11 mouse cellular contexts compared by ENCODE assay signal in genomic region chr9:64507995-64508394, GRCm38 (mm10).
A peak's percentile ranks its signal among the peaks of the same experiment; 100 is the strongest.
DNase-seq lines count a peak whose midpoint lies in the region; ATAC-seq and TF ChIP-seq lines count a peak whose summit lies in the region.
"Had no signal": no experiment of that assay in that cellular context is flagged by ENCODE, and none has a peak within 500 bp of the region (broad histone marks: within the 10 kb centered on the region; RNA-seq: fewer than 3 reads in every experiment).

No protein-coding gene starts in this region.

- 0 out of 2 replicates have a peak, but pooled peaks cover 4% of the 10 kb centered on the region for H3K4me1 ChIP-seq in forebrain, postnatal 0 days (ENCODE audit: insufficient read depth)
- peaks cover 16% of the 10 kb centered on the region for H3K4me1 ChIP-seq in forebrain, embryonic 16.5 days (replicated peaks; ENCODE audit: control insufficient read depth, insufficient read depth, low read length)
- no peaks in the 10 kb centered on the region for H3K4me1 ChIP-seq in liver, postnatal 0 days (ENCODE audit: insufficient read depth)
- no peaks in the 10 kb centered on the region for H3K4me1 ChIP-seq in liver, embryonic 11.5 days (replicated peaks; ENCODE audit: control insufficient read depth, insufficient read depth, low read length)

- H3K27ac ChIP-seq in forebrain, postnatal 0 days (ENCODE audit: low read depth, low read length): no peak overlapping the region
- no peak overlapping the region for H3K27ac ChIP-seq in forebrain, embryonic 16.5 days (ENCODE audit: low read length)
- H3K27ac ChIP-seq in liver, postnatal 0 days (ENCODE audit: low read depth): no peak overlapping the region
- no peak overlapping the region for H3K27ac ChIP-seq in liver, embryonic 11.5 days (ENCODE audit: low read depth, low read length)
- H3K27ac ChIP-seq: hindbrain, embryonic 13.5 days had no signal

- no peak for ATAC-seq in forebrain, postnatal 0 days
- no peak for ATAC-seq in forebrain, embryonic 16.5 days
- ATAC-seq in liver, postnatal 0 days: no peak
- no peak for ATAC-seq in liver, embryonic 11.5 days (replicated peaks; ENCODE audit: low FRiP score)

- no peaks in the 10 kb centered on the region for H3K27me3 ChIP-seq in forebrain, postnatal 0 days (ENCODE audit: insufficient read depth, low read length)
- H3K27me3 ChIP-seq in forebrain, embryonic 16.5 days (replicated peaks; ENCODE audit: control insufficient read depth, insufficient read depth, low read length): no peaks in the 10 kb centered on the region
- H3K27me3 ChIP-seq in liver, postnatal 0 days (ENCODE audit: insufficient read depth, low read length): no peaks in the 10 kb centered on the region
- peaks cover 7% of the 10 kb centered on the region; the same call in 1 of the 2 replicates for H3K27me3 ChIP-seq in liver, embryonic 11.5 days (replicated peaks; ENCODE audit: control insufficient read depth, insufficient read depth, low read length)

- DNase-seq in forebrain, postnatal 0 days: no peak
- DNase-seq in liver, postnatal 0 days: no peak
- DNase-seq in liver, embryonic 11.5 days (ENCODE audit: low spot score): no peak
- DNase-seq in R1 (ENCODE audit: low read depth, low spot score): peak; percentile 82
- DNase-seq in mesoderm, embryonic 11.5 days (ENCODE audit: low read depth, low spot score): peak; percentile 57
- no peak for DNase-seq in left cerebral cortex, adult 18-20 months (ENCODE audit: low spot score in 2 of 2)
- DNase-seq in frontal cortex, postnatal 25 days (ENCODE audit: low spot score in 2 of 2): no peak
- DNase-seq: gastrocnemius, postnatal 25 days; liver, embryonic 13.5 days had no signal

- H3K4me3 ChIP-seq in forebrain, postnatal 0 days (ENCODE audit: low read depth, low read length): no peak overlapping the region
- no peak overlapping the region for H3K4me3 ChIP-seq in forebrain, embryonic 16.5 days (replicated peaks; ENCODE audit: low read length)
- no peak overlapping the region for H3K4me3 ChIP-seq in liver, postnatal 0 days (ENCODE audit: low read depth, low read length)
- no peak overlapping the region for H3K4me3 ChIP-seq in liver, embryonic 11.5 days (ENCODE audit: low read depth, low read length)
- H3K4me3 ChIP-seq: hindbrain, embryonic 13.5 days; liver, embryonic 13.5 days had no signal

- H3K9me3 ChIP-seq in forebrain, postnatal 0 days (ENCODE audit: low read length): no peaks in the 10 kb centered on the region
- no peaks in the 10 kb centered on the region for H3K9me3 ChIP-seq in forebrain, embryonic 16.5 days (ENCODE audit: control insufficient read depth, low read length)
- H3K9me3 ChIP-seq in liver, postnatal 0 days (ENCODE audit: low read length): no peaks in the 10 kb centered on the region
- H3K9me3 ChIP-seq in liver, embryonic 11.5 days (ENCODE audit: control insufficient read depth, low read length): no peaks in the 10 kb centered on the region
- H3K9me3 ChIP-seq: hindbrain, embryonic 13.5 days; liver, embryonic 13.5 days had no signal

- TF ChIP-seq EP300 in liver, postnatal 0 days (IDR thresholded peaks at IDR 0.05; ENCODE audit: low read depth): no peak

- no peak overlapping the region for H3K4me2 ChIP-seq in forebrain, postnatal 0 days (ENCODE audit: low read depth)
- no peak overlapping the region for H3K4me2 ChIP-seq in forebrain, embryonic 16.5 days (ENCODE audit: low read length)
- H3K4me2 ChIP-seq in liver, postnatal 0 days (ENCODE audit: low read depth, low read length): no peak overlapping the region
- no peak overlapping the region for H3K4me2 ChIP-seq in liver, embryonic 11.5 days
- H3K4me2 ChIP-seq: hindbrain, embryonic 13.5 days; liver, embryonic 13.5 days had no signal

- peak; percentile 40; the same call in 1 of the 2 replicates for TF ChIP-seq CTCF in forebrain, postnatal 0 days (IDR thresholded peaks at IDR 0.05; ENCODE audit: low read depth)
- peak; percentile 56 for TF ChIP-seq CTCF in liver, postnatal 0 days (IDR thresholded peaks at IDR 0.05; ENCODE audit: low read depth)

- H3K9ac ChIP-seq in forebrain, postnatal 0 days: no peak overlapping the region
- H3K9ac ChIP-seq in forebrain, embryonic 16.5 days (replicated peaks; ENCODE audit: low read depth, low read length): no peak overlapping the region
- H3K9ac ChIP-seq in liver, postnatal 0 days (replicated peaks): no peak overlapping the region
- no peak overlapping the region for H3K9ac ChIP-seq in liver, embryonic 11.5 days (ENCODE audit: low read depth, low read length)
- H3K9ac ChIP-seq: hindbrain, embryonic 13.5 days; liver, embryonic 13.5 days had no signal

- 32% methylated on average over 7 of the region's 7 CpGs for WGBS in forebrain, postnatal 0 days
- WGBS in forebrain, embryonic 16.5 days: 19% methylated on average over 7 of the region's 7 CpGs
- 68% methylated on average over 7 of the region's 7 CpGs for WGBS in liver, postnatal 0 days (ENCODE audit: insufficient replicate concordance)
- 60% methylated on average over 7 of the region's 7 CpGs for WGBS in liver, embryonic 11.5 days

- H3K36me3 ChIP-seq in forebrain, postnatal 0 days (ENCODE audit: insufficient read depth): no peaks in the 10 kb centered on the region
- no peaks in the 10 kb centered on the region for H3K36me3 ChIP-seq in forebrain, embryonic 16.5 days (ENCODE audit: control insufficient read depth, insufficient read depth)
- no peaks in the 10 kb centered on the region for H3K36me3 ChIP-seq in liver, postnatal 0 days (replicated peaks; ENCODE audit: insufficient read depth, low read length)
- no peaks in the 10 kb centered on the region for H3K36me3 ChIP-seq in liver, embryonic 11.5 days (ENCODE audit: control insufficient read depth, insufficient read depth, low read length)
- H3K36me3 ChIP-seq: hindbrain, embryonic 13.5 days; liver, embryonic 13.5 days had no signal

Comparison
In these comparisons a context has a peak if more than half of its experiments do, and no peak if none do; other contexts are left out.
1. DNase-seq: peak in R1 (single experiment) and mesoderm, embryonic 11.5 days (single experiment); none in forebrain, postnatal 0 days (single experiment), liver, postnatal 0 days (single experiment), liver, embryonic 11.5 days (single experiment), left cerebral cortex, adult 18-20 months (0 of 2) and frontal cortex, postnatal 25 days (0 of 2).